Mouse (Mus musculus) myocyte (in vitro differentiated cells): ENCODE data around the gene Plod2.

Experiments used
- E2F4 ChIP-seq: IDR thresholded peaks from one replicate; pipeline ENCODE4 v1.6.1; 2011; ENCODE audit warnings: mild to moderate bottlenecking, control low read depth, moderate library complexity; ENCODE audit not compliant: insufficient read depth
- MAX ChIP-seq: IDR thresholded peaks from one replicate; pipeline ENCODE4 v1.6.1; 2011; ENCODE audit warnings: low read depth, mild to moderate bottlenecking, control low read depth
- MYOD1 ChIP-seq, 3 experiments: IDR thresholded peaks; one replicate each; pipeline ENCODE4 v1.6.1; 2011; ENCODE audit warnings: control low read depth in 2 of 3, low read depth in 2 of 3, mild to moderate bottlenecking in 2 of 3, moderate library complexity in 1 of 3; ENCODE audit not compliant: insufficient read length in 2 of 3, control insufficient read depth in 1 of 3
- MYOG ChIP-seq, 3 experiments: IDR thresholded peaks; one replicate each; pipeline ENCODE4 v1.6.1; 2011; ENCODE audit warnings: control low read depth in 2 of 3, low read depth in 2 of 3, mild to moderate bottlenecking in 2 of 3; ENCODE audit not compliant: insufficient read length in 2 of 3, control insufficient read depth in 1 of 3, insufficient read depth in 1 of 3
- POLR2A ChIP-seq: IDR thresholded peaks from one replicate; pipeline ENCODE4 v1.6.1; 2011; ENCODE audit warnings: low read depth, mild to moderate bottlenecking, control low read depth, moderate library complexity; ENCODE audit not compliant: insufficient read length
- POLR2AphosphoS2 ChIP-seq: IDR thresholded peaks from one replicate; pipeline ENCODE4 v1.6.1; 2011; ENCODE audit warnings: low read depth, control low read depth; ENCODE audit not compliant: insufficient read length
- REST ChIP-seq: IDR thresholded peaks from one replicate; pipeline ENCODE4 v1.6.1; 2011; ENCODE audit warnings: mild to moderate bottlenecking, control low read depth, moderate library complexity; ENCODE audit not compliant: insufficient read depth, insufficient read length
- USF1 ChIP-seq: IDR thresholded peaks from one replicate; pipeline ENCODE4 v1.6.1; 2011; ENCODE audit warnings: low read depth, mild to moderate bottlenecking, control low read depth, moderate library complexity

GRCm38 (mm10) chr9:92634792-92635191 is 92.8 kb downstream of the Plod2 start:
- TF ChIP-seq POLR2AphosphoS2 (no peak), USF1 (no peak), POLR2A (no peak), MAX (no peak), MYOG (IDR thresholded peaks at IDR 0.05; ENCODE audit: control insufficient read depth in 1 of 3, insufficient read depth in 1 of 3, insufficient read length in 2 of 3, low read depth in 2 of 3) (no peak), E2F4 (no peak), REST (no peak), MYOD1 (IDR thresholded peaks at IDR 0.05; ENCODE audit: control insufficient read depth in 1 of 3, insufficient read length in 2 of 3, low read depth in 2 of 3) (no peak)
